In the genomic region with DNA sequence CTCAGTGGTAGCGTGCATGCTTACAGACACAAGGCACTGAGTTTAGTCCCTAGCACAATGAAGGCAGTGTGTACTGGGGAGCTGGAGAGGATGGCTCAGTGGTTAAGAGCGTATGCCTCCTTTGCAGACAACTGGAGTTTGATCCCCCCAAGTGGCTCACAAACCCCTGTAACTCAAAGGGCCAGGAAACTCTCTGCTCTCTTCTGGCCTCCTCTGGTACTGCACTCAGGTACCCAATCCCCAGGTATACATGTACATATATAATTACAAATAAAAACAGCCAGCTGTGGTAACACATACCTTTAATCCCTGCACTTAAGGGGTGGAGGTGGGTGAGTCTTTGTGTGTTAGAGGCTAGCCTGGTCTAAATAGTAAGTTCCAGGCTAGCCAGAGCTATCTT, we compare ENCODE assay signal across 13 mouse cellular contexts. TPM values are rescaled to one million over a fixed set of nuclear protein-coding genes. Genes with fewer than 3 reads are reported as not detected.
DNase-seq lines count a peak whose midpoint lies in the region; ATAC-seq and TF ChIP-seq lines count a peak whose summit lies in the region.
"Had no signal": no experiment of that assay in that cellular context is flagged by ENCODE, and none has a peak within 500 bp of the region (broad histone marks: within the 10 kb centered on the region; RNA-seq: fewer than 3 reads in every experiment).

No protein-coding gene starts in this region.

- H3K4me1 ChIP-seq in heart, adult 2 months (ENCODE audit: control insufficient read depth, insufficient read depth, low read length): no peaks in the 10 kb centered on the region
- H3K4me1 ChIP-seq in lung, postnatal 0 days (ENCODE audit: insufficient read depth, low read depth, low read length): no peaks in the 10 kb centered on the region
- no peaks in the 10 kb centered on the region for H3K4me1 ChIP-seq in forebrain, embryonic 14.5 days (ENCODE audit: control insufficient read depth, insufficient read depth, low read length)
- H3K4me1 ChIP-seq: kidney, embryonic 15.5 days; liver, embryonic 13.5 days; midbrain, embryonic 12.5 days; neural tube, embryonic 13.5 days had no signal

- no peak for TF ChIP-seq EP300 in heart, adult 2 months (IDR thresholded peaks at IDR 0.05; ENCODE audit: insufficient read depth, low read depth, low read length)
- no peak for TF ChIP-seq EP300 in lung, postnatal 0 days (IDR thresholded peaks at IDR 0.05)

- intact Hi-C loops in heart, adult 2 months (cut with DNase I): no loop called here
- intact Hi-C loops in left cerebral cortex, postnatal 14 days (cut with DNase I): no loop called here

- peak; percentile 49 for TF ChIP-seq CTCF in heart, adult 2 months (IDR thresholded peaks at IDR 0.05)
- peak; percentile 45 for TF ChIP-seq CTCF in lung, postnatal 0 days (IDR thresholded peaks at IDR 0.05)
- TF ChIP-seq CTCF in brain, embryonic 14.5 days (IDR thresholded peaks at IDR 0.05; ENCODE audit: borderline replicate concordance, extremely low read depth, insufficient read depth, insufficient read length): peak; percentile 26; the same call in 1 of the 2 replicates

- H3K4me3 ChIP-seq in heart, adult 2 months: no peak overlapping the region
- no peak overlapping the region for H3K4me3 ChIP-seq in lung, postnatal 0 days (ENCODE audit: low read depth, low read length)
- H3K4me3 ChIP-seq in forebrain, embryonic 14.5 days (ENCODE audit: low read depth, low read length): no peak overlapping the region
- H3K4me3 ChIP-seq: kidney, embryonic 15.5 days; liver, embryonic 13.5 days; midbrain, embryonic 12.5 days; neural tube, embryonic 13.5 days had no signal

- no peaks in the 10 kb centered on the region for H3K79me2 ChIP-seq in heart, adult 2 months (replicated peaks; ENCODE audit: control insufficient read depth, insufficient read depth, low read length)

- no peaks in the 10 kb centered on the region for H3K9me3 ChIP-seq in lung, postnatal 0 days (ENCODE audit: low read length)
- H3K9me3 ChIP-seq in forebrain, embryonic 14.5 days (replicated peaks; ENCODE audit: control insufficient read depth, low read length): no peaks in the 10 kb centered on the region
- H3K9me3 ChIP-seq: kidney, embryonic 15.5 days; liver, embryonic 13.5 days; midbrain, embryonic 12.5 days; neural tube, embryonic 13.5 days had no signal

- H3K9ac ChIP-seq in heart, adult 2 months (ENCODE audit: low read depth, low read length): no peak overlapping the region
- H3K9ac ChIP-seq in lung, postnatal 0 days (replicated peaks; ENCODE audit: low read depth): no peak overlapping the region
- no peak overlapping the region for H3K9ac ChIP-seq in forebrain, embryonic 14.5 days (ENCODE audit: low read length)
- H3K9ac ChIP-seq: kidney, embryonic 15.5 days; liver, embryonic 13.5 days; midbrain, embryonic 12.5 days; neural tube, embryonic 13.5 days had no signal

- DNase-seq in heart, adult 2 months: no peak
- no peak for DNase-seq in heart, adult 9 months (ENCODE audit: low spot score in 2 of 2)
- no peak for DNase-seq in lung, postnatal 0 days (ENCODE audit: low spot score)
- no peak for DNase-seq in lung, postnatal 4 days
- DNase-seq in brain, embryonic 14.5 days (ENCODE audit: low read depth): no peak
- peak; percentile 51 for DNase-seq in thymus, postnatal 14 days
- DNase-seq in forebrain, embryonic 14.5 days (ENCODE audit: low spot score): no peak
- DNase-seq in left cerebral cortex, postnatal 14 days (ENCODE audit: low spot score in 2 of 2): no peak
- DNase-seq: heart, adult 11 months; liver, embryonic 13.5 days had no signal

- no peak for ATAC-seq in lung, postnatal 0 days
- ATAC-seq in forebrain, embryonic 14.5 days: no peak

- no peak overlapping the region for H3K27ac ChIP-seq in heart, adult 2 months
- H3K27ac ChIP-seq in lung, postnatal 0 days (ENCODE audit: low read length): no peak overlapping the region
- no peak overlapping the region for H3K27ac ChIP-seq in forebrain, embryonic 14.5 days (ENCODE audit: low read depth, low read length)
- H3K27ac ChIP-seq: kidney, embryonic 15.5 days; liver, embryonic 13.5 days; midbrain, embryonic 12.5 days; neural tube, embryonic 13.5 days had no signal

- no peaks in the 10 kb centered on the region for H3K36me3 ChIP-seq in heart, adult 2 months (ENCODE audit: control insufficient read depth, insufficient read depth, low read length)
- H3K36me3 ChIP-seq in lung, postnatal 0 days (ENCODE audit: insufficient read depth, low read length): no peaks in the 10 kb centered on the region
- no peaks in the 10 kb centered on the region for H3K36me3 ChIP-seq in forebrain, embryonic 14.5 days (ENCODE audit: control insufficient read depth, insufficient read depth, low read length)
- H3K36me3 ChIP-seq: kidney, embryonic 15.5 days; liver, embryonic 13.5 days; midbrain, embryonic 12.5 days; neural tube, embryonic 13.5 days had no signal

- no peaks in the 10 kb centered on the region for H3K27me3 ChIP-seq in heart, adult 2 months (ENCODE audit: control insufficient read depth, insufficient read depth, low read length)
- no peaks in the 10 kb centered on the region for H3K27me3 ChIP-seq in lung, postnatal 0 days (replicated peaks; ENCODE audit: insufficient read depth, low read length)
- no peaks in the 10 kb centered on the region for H3K27me3 ChIP-seq in forebrain, embryonic 14.5 days (replicated peaks; ENCODE audit: control insufficient read depth, insufficient read depth, low read length)
- H3K27me3 ChIP-seq: kidney, embryonic 15.5 days; liver, embryonic 13.5 days; midbrain, embryonic 12.5 days; neural tube, embryonic 13.5 days had no signal

- no peak overlapping the region for H3K4me2 ChIP-seq in lung, postnatal 0 days (replicated peaks; ENCODE audit: low read depth, low read length)
- no peak overlapping the region for H3K4me2 ChIP-seq in forebrain, embryonic 14.5 days (ENCODE audit: low read length)
- H3K4me2 ChIP-seq: kidney, embryonic 15.5 days; liver, embryonic 13.5 days; midbrain, embryonic 12.5 days; neural tube, embryonic 13.5 days had no signal

- TF ChIP-seq POLR2A in heart, adult 2 months (IDR thresholded peaks at IDR 0.05; ENCODE audit: insufficient read depth, low read depth, low read length): no peak
- no peak for TF ChIP-seq POLR2A in brain, embryonic 14.5 days (IDR thresholded peaks at IDR 0.05; ENCODE audit: borderline replicate concordance, extremely low read depth, insufficient read depth, insufficient read length, poor library complexity, severe bottlenecking)

- WGBS in heart, adult 2 months: 78% methylated on average over 2 of the region's 2 CpGs
- 87% methylated on average over 2 of the region's 2 CpGs for WGBS in lung, postnatal 0 days
- 72% methylated on average over 2 of the region's 2 CpGs for WGBS in forebrain, embryonic 14.5 days

RNA-seq across cellular contexts. Expression of a gene that starts 56.9 kb away (rescaled TPM):
- total RNA-seq in heart, adult 2 months (2021): 1 to 10 TPM; 3.0 to 4.0 TPM
- polyA plus RNA-seq in heart, adult 2 months (2012; rRNA removed): 8.6 and 14.0 TPM in 2 replicates
- polyA plus RNA-seq in lung, postnatal 0 days (2015; fragmentation: Nextera tagmentation; extraction: Ambion mirVana): 45.2 and 46.8 TPM in 2 replicates
- 17.2 and 19.2 TPM in 2 replicates for polyA plus RNA-seq in brain, embryonic 14.5 days (2012; rRNA removed)
- 12.9 and 13.6 TPM in 2 replicates for polyA plus RNA-seq in forebrain, embryonic 14.5 days (2014; fragmentation: Nextera tagmentation; extraction: Ambion mirVana)
- total RNA-seq in left cerebral cortex, postnatal 14 days (2021): 1 to 10 TPM; 2.1 to 3.4 TPM
